Mouse (Mus musculus) liver, embryonic 13.5 days (tissue): ENCODE data around the gene Slc35g2. TPM values are rescaled to one million over a fixed set of nuclear protein-coding genes. Genes with fewer than 3 reads are reported as not detected.
A peak's percentile ranks its signal among the peaks of the same experiment; 100 is the strongest.

Experiments
- ATAC-seq: fragments of 200-750 bp; cut with Nextera tagmentation; 2 replicates; pipeline ENCODE4 v1.8.0; 2017; ENCODE audit warnings: low read depth, mild to moderate bottlenecking, moderate number of reproducible peaks, moderate library complexity
- DNase-seq: peaks from one replicate; pipeline ENCODE4 v3.0.0; 2022
- H3K27ac ChIP-seq: fragments of 300-500 bp; sonication (generic); 2 replicates; pipeline ENCODE4 v1.5.1; 2015; ENCODE audit warnings: moderate library complexity, mild to moderate bottlenecking, inconsistent platforms
- H3K27me3 ChIP-seq: fragments of 300-500 bp; sonication (generic); 2 replicates; pipeline ENCODE4 v1.6.1; 2015; ENCODE audit warnings: mild to moderate bottlenecking, inconsistent platforms
- H3K36me3 ChIP-seq: fragments of 300-500 bp; sonication (generic); 2 replicates; pipeline ENCODE4 v1.6.1; 2015; ENCODE audit warnings: mild to moderate bottlenecking, inconsistent platforms
- H3K4me1 ChIP-seq: fragments of 300-500 bp; sonication (generic); replicated peaks from 2 replicates; pipeline ENCODE4 v1.6.1; 2015; ENCODE audit warnings: inconsistent platforms
- H3K4me2 ChIP-seq: fragments of 300-500 bp; sonication (generic); 2 replicates; pipeline ENCODE4 v1.6.1; 2015; ENCODE audit warnings: inconsistent platforms, mild to moderate bottlenecking, moderate library complexity
- H3K4me3 ChIP-seq: fragments of 300-500 bp; sonication (generic); replicated peaks from 2 replicates; pipeline ENCODE4 v1.5.1; 2015; ENCODE audit warnings: mild to moderate bottlenecking, inconsistent platforms
- H3K9ac ChIP-seq: fragments of 300-500 bp; sonication (generic); 2 replicates; pipeline ENCODE4 v1.6.1; 2015; ENCODE audit warnings: mild to moderate bottlenecking, inconsistent platforms
- H3K9me3 ChIP-seq: fragments of 300-500 bp; sonication (generic); replicated peaks from 2 replicates; pipeline ENCODE4 v1.6.1; 2016; ENCODE audit warnings: inconsistent platforms
- WGBS: fragments of 180-500 bp; shearing (Covaris S2); methylation state at CpG from one replicate; pipeline ENCODE4 v1.1.7; 2015; ENCODE audit not compliant: insufficient replicate concordance; 5-methylcytosine and 5-hydroxymethylcytosine counted together
- polyA plus RNA-seq: library from polyadenylated mRNA; unstranded; fragments of >200 nt; fragmentation: Nextera tagmentation; extraction: Ambion mirVana; gene quantifications from 2 replicates; pipeline ENCODE4 v1.2.1, GENCODE M21; 2015

Slc35g2 gene
- polyA plus RNA-seq, 1 experiment from 2014 or later: 0.91 TPM

- no peak for DNase-seq
- no peaks in the 10 kb centered on the region for H3K27me3 ChIP-seq
- H3K4me1 ChIP-seq: peaks cover 4% of the 10 kb centered on the region; the same call in 1 of the 2 replicates
- H3K27ac ChIP-seq: no peak overlapping the region
- H3K4me2 ChIP-seq: no peak overlapping the region
- H3K9me3 ChIP-seq: no peaks in the 10 kb centered on the region
- no peaks in the 10 kb centered on the region for H3K36me3 ChIP-seq
- no peak for ATAC-seq
- 68% methylated on average over 4 of the region's 4 CpGs for WGBS
- H3K4me3 ChIP-seq: no peak overlapping the region
- H3K9ac ChIP-seq: no peak overlapping the region
Observed at GRCm38 (mm10) chr9:100558023-100558573, 12.8 kb downstream of the Slc35g2 start.

GRCm38 (mm10) chr9:100555686-100556085, 15.2 kb downstream of the Slc35g2 start:
- Histone ChIP-seq H3K9me3 (no peaks in the 10 kb centered on the region), H3K27me3 (no peaks in the 10 kb centered on the region)
- 65% methylated on average over 5 of the region's 5 CpGs for WGBS

GRCm38 (mm10) chr9:100548313-100548712, 22.6 kb downstream of the Slc35g2 start:
- Histone ChIP-seq H3K4me1 (peaks cover 25% of the 10 kb centered on the region), H3K9me3 (peaks cover 5% of the 10 kb centered on the region), H3K9ac (no peak overlapping the region), H3K27ac (no peak overlapping the region), H3K27me3 (no peaks in the 10 kb centered on the region), H3K4me2 (no peak overlapping the region), H3K36me3 (peaks cover 4% of the 10 kb centered on the region), H3K4me3 (no peak overlapping the region)
- WGBS: 79% methylated on average over 2 of the region's 2 CpGs
- ATAC-seq: no peak
- DNase-seq: no peak

More at GRCm38 (mm10) chr9:100555686-100556085, 15.2 kb downstream of the Slc35g2 start:
- ATAC-seq (no peak), DNase-seq (no peak)
- Histone ChIP-seq H3K4me2 (no peak overlapping the region), H3K36me3 (no peaks in the 10 kb centered on the region), H3K27ac (no peak overlapping the region), H3K9ac (no peak overlapping the region), H3K4me3 (no peak overlapping the region), H3K4me1 (peaks cover 4% of the 10 kb centered on the region; the same call in 1 of the 2 replicates)

GRCm38 (mm10) chr9:100546594-100546910, 24.3 kb downstream of the Slc35g2 start:
- Histone ChIP-seq H3K9me3 (peaks cover 5% of the 10 kb centered on the region), H3K27me3 (no peaks in the 10 kb centered on the region), H3K27ac (peak overlapping the region; percentile 66), H3K9ac (peak overlapping the region; percentile 83), H3K36me3 (peaks cover 4% of the 10 kb centered on the region), H3K4me1 (peaks cover 25% of the 10 kb centered on the region), H3K4me3 (peak overlapping the region; percentile 95), H3K4me2 (peak overlapping the region; percentile 84)
- DNase-seq (no peak), ATAC-seq (peak; percentile 20; the same call in 1 of the 2 replicates)
- WGBS: 6% methylated on average over 9 of the region's 9 CpGs

DNA sequence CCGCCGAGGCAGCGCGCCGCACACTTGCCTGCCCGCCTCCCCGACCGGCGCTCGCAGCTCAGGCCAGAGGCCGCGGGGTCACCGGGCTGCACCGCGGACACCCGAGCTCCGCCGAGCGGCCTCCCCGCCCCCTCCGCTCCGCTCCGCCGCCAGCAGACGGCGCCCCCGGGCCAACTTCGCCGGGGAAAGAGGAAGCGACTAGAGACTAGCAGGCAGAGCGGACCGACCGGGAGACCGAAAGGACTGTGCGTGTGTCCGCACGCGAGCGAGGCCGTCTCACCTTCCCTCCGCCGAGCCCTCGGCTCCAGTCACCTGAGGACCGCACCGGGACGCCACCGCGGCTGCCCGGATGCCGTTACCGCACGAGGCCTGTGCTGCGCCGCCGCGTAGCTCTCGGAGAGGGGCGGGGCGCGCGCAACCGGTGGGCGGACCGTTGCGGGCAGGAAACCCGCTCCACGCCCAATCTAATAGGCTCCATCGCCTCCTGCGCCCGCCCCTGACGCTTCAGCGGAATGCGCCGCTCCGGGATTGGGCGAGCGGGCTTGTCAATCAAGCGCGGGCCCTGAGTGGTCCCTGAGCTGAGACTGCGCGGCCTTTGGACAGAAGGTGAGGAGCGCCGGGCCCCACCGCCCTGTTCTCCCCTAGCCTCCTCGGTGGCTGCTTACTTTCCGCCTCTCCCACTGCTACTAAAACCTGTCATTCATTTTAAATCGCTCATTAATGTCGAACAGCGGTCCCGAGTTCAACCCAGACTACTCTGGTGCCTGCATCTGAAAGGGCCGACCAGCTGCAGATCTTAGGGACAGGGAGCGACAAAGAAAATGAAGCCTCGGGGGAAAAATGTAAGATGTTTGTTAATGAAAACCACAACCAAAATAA, 24.9 kb downstream of the Slc35g2 start, which contains the start of gene Nck1:
Gene Nck1 (minus strand): TSS at position 420 of the 879 bp plus-strand sequence.
- peak; percentile 99 for ATAC-seq
- peaks cover 25% of the 10 kb centered on the region for H3K4me1 ChIP-seq
- WGBS: under 1% methylated on average over 90 of the region's 93 CpGs
- H3K4me2 ChIP-seq: peak within 1 kb of the TSS; percentile 91
- H3K27me3 ChIP-seq: no peaks in the 10 kb centered on the region
- peak within 1 kb of the TSS; percentile 82 for H3K27ac ChIP-seq
- H3K36me3 ChIP-seq: peaks cover 4% of the 10 kb centered on the region
- peaks cover 5% of the 10 kb centered on the region for H3K9me3 ChIP-seq
- peak within 1 kb of the TSS; percentile 95 for H3K9ac ChIP-seq
- DNase-seq: peak; percentile 99
- H3K4me3 ChIP-seq: peak within 1 kb of the TSS; percentile 95

- H3K27ac ChIP-seq: peak overlapping the region; percentile 82
- no peaks in the 10 kb centered on the region for H3K27me3 ChIP-seq
- H3K9ac ChIP-seq: peak overlapping the region; percentile 95
- 1% methylated on average over 38 of the region's 38 CpGs for WGBS
- H3K36me3 ChIP-seq: peaks cover 4% of the 10 kb centered on the region
- no peak for DNase-seq
- H3K4me3 ChIP-seq: peak overlapping the region; percentile 95
- H3K9me3 ChIP-seq: peaks cover 5% of the 10 kb centered on the region
- peak overlapping the region; percentile 91 for H3K4me2 ChIP-seq
- H3K4me1 ChIP-seq: peaks cover 29% of the 10 kb centered on the region
- no peak for ATAC-seq
Observed at GRCm38 (mm10) chr9:100544948-100545714, 25.8 kb downstream of the Slc35g2 start.

DNA sequence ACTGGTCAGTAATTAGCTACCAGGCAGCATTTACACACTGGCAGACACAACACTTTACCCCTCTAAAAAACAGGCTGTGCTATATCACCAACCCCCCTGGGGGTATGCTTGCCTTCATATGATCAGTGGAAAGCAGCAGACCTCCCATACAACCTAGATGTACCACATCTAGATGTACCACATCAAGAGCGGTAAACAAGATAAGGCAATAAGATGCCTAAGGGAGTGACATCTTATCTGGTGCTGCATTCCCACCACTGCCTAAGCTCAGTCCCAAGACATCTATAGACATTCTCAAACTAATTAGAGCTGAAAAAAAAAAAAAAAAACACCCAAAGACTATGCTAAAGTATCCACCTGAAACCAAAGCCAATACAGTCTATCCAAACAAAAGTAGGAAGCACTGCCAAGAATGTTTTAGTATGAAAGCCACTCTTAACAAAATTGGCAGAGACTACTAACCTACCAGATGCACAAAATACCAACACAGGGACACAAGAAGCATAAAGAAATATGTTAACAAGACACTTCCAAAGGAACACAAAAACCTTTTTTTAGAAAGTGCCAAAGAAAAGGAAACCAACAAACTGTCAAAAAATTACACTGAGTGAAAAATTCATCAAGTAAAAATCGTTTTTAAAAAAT, 35.1 kb downstream of the Slc35g2 start:
- H3K4me1 ChIP-seq: peaks cover 45% of the 10 kb centered on the region
- WGBS: 38% methylated on average over 2 of the region's 2 CpGs
- H3K27me3 ChIP-seq: no peaks in the 10 kb centered on the region
- ATAC-seq: peak; percentile 79
- no peak overlapping the region for H3K4me2 ChIP-seq
- DNase-seq: no peak
- H3K4me3 ChIP-seq: no peak overlapping the region
- H3K9me3 ChIP-seq: no peaks in the 10 kb centered on the region
- no peaks in the 10 kb centered on the region for H3K36me3 ChIP-seq
- H3K27ac ChIP-seq: no peak overlapping the region
- no peak overlapping the region for H3K9ac ChIP-seq

- DNase-seq (no peak), ATAC-seq (no peak)
- 57% methylated on average over 3 of the region's 3 CpGs for WGBS
- H3K4me1 ChIP-seq: peaks cover 50% of the 10 kb centered on the region
- no peak overlapping the region for H3K4me2 ChIP-seq
- no peak overlapping the region for H3K9ac ChIP-seq
- no peak overlapping the region for H3K27ac ChIP-seq
- H3K9me3 ChIP-seq: no peaks in the 10 kb centered on the region
- H3K4me3 ChIP-seq: no peak overlapping the region
- H3K36me3 ChIP-seq: no peaks in the 10 kb centered on the region
- H3K27me3 ChIP-seq: no peaks in the 10 kb centered on the region
Observed at GRCm38 (mm10) chr9:100534686-100535085, 36.2 kb downstream of the Slc35g2 start.

GRCm38 (mm10) chr9:100532847-100533505, 37.9 kb downstream of the Slc35g2 start:
- H3K9ac ChIP-seq: no peak overlapping the region
- 0 out of 2 replicates have a peak overlapping the region, but pooled peaks have one; percentile 1 for H3K4me2 ChIP-seq
- peaks cover 50% of the 10 kb centered on the region for H3K4me1 ChIP-seq

GRCm38 (mm10) chr9:100531296-100531695, 39.6 kb downstream of the Slc35g2 start:
- H3K27me3 ChIP-seq: no peaks in the 10 kb centered on the region
- H3K4me3 ChIP-seq: no peak overlapping the region
- no peak overlapping the region for H3K27ac ChIP-seq
- H3K9me3 ChIP-seq: no peaks in the 10 kb centered on the region
- peaks cover 3% of the 10 kb centered on the region; the same call in 1 of the 2 replicates for H3K36me3 ChIP-seq
- no peak overlapping the region for H3K4me2 ChIP-seq
- 45% methylated on average over 1 of the region's 1 CpGs for WGBS
- ATAC-seq: no peak
- no peak overlapping the region for H3K9ac ChIP-seq
- DNase-seq: no peak
- peaks cover 44% of the 10 kb centered on the region for H3K4me1 ChIP-seq

More at GRCm38 (mm10) chr9:100532847-100533505, 37.9 kb downstream of the Slc35g2 start:
- H3K4me3 ChIP-seq: no peak overlapping the region
- no peaks in the 10 kb centered on the region for H3K27me3 ChIP-seq
- H3K9me3 ChIP-seq: no peaks in the 10 kb centered on the region
- WGBS: 25% methylated on average over 3 of the region's 3 CpGs
- ATAC-seq (peak; percentile 56), DNase-seq (no peak)
- H3K27ac ChIP-seq: no peak overlapping the region
- H3K36me3 ChIP-seq: peaks cover 3% of the 10 kb centered on the region; the same call in 1 of the 2 replicates
